Mouse (Mus musculus): ENCODE results near the gene Treml1. TPM values are rescaled to one million over a fixed set of nuclear protein-coding genes. Genes with fewer than 3 reads are reported as not detected.
"Not testable (repeated sequence)": the region's sequence is repeated elsewhere in the genome, so short reads cannot be mapped to it uniquely, and the experiment has no call there.

Treml1 gene
- polyA plus RNA-seq (2014; fragmentation: Nextera tagmentation; extraction: Ambion mirVana), result 1.0 and 2.4 TPM in 2 replicates

DNA sequence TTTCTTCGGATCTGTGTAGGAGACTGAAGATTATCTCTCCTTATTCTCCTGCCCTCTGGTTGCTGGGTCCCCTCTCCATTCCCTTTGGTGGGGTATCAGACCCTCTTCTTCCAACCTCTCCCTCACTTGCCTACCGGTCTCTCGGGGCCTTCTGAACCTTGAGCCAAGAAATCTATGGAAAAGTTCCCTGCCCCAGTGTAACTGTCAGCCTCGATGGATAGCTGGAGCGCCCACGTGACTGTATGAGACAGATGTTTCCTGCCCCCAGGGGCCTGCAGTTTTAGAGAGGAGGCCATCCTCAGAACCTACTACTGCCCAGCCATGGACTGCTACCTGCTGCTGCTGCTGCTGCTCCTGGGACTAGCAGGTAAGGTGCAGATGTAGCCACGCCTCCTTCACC is at the start of gene Treml1:
TSS of gene Treml1 (plus strand) at position 301 of the 400 bp plus-strand sequence.
- 78% methylated on average over 7 of the region's 7 CpGs for WGBS

DNA sequence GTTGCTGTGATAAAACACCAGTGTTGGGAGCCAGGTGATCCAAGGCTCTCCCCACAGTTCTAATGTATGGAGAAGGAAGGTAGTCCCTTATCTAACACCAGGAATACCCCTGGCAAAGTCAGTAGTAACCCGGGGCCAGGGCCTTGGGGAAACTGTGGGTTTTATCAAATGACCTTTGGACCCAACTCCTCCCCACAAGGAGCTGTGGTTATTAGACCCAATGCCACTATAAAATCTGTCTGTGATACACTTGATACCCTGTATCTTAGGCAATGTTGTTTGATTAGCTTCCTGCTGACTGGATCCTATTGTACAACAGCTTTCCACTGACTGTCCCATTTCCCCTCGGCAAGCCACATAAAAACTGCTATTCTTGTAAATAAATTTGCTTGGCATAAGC is 47.6 kb upstream of the Treml1 start:
- Histone ChIP-seq H3K9me3 (ENCODE audit: control insufficient read depth, low read length) (no peaks in the 10 kb centered on the region), H3K4me1 (ENCODE audit: control insufficient read depth in 2 of 2, insufficient read depth in 2 of 2, low read length in 2 of 2) (no peaks in the 10 kb centered on the region), H3K4me3 (ENCODE audit: control insufficient read depth in 1 of 2, insufficient read depth in 1 of 2, low read depth in 1 of 2, low read length in 2 of 2) (no peak overlapping the region), H3K36me3 (ENCODE audit: control insufficient read depth, insufficient read depth, low read length) (no peaks in the 10 kb centered on the region), H3K27me3 (ENCODE audit: control insufficient read depth, insufficient read depth, low read length) (no peaks in the 10 kb centered on the region), H3K4me2 (ENCODE audit: low read length) (no peak overlapping the region), H3K27ac (replicated peaks in 1 of 2; ENCODE audit: control insufficient read depth in 1 of 2, insufficient read depth in 1 of 2, low read depth in 2 of 2, low read length in 2 of 2) (no peak overlapping the region), H3K9ac (ENCODE audit: low read length) (no peak overlapping the region)
- no peak for ATAC-seq (ENCODE audit: insufficient number of reproducible peaks, insufficient read depth, low FRiP score, low read depth)
- 59% methylated on average over 2 of the region's 2 CpGs for WGBS

More for the DNA sequence above, at the start of gene Treml1:
- no peaks in the 10 kb centered on the region for H3K36me3 ChIP-seq (ENCODE audit: control insufficient read depth, insufficient read depth, low read length)
- ATAC-seq (ENCODE audit: insufficient number of reproducible peaks, insufficient read depth, low FRiP score, low read depth), result no peak
- no peak within 1 kb of the TSS for H3K4me2 ChIP-seq (ENCODE audit: low read length)
- H3K27ac ChIP-seq (replicated peaks in 1 of 2; ENCODE audit: control insufficient read depth in 1 of 2, insufficient read depth in 1 of 2, low read depth in 2 of 2, low read length in 2 of 2), result no peak within 1 kb of the TSS
- H3K4me1 ChIP-seq (ENCODE audit: control insufficient read depth in 2 of 2, insufficient read depth in 2 of 2, low read length in 2 of 2), result peaks cover 20 to 32% of the 10 kb centered on the region in 2 experiments
- H3K9me3 ChIP-seq (ENCODE audit: control insufficient read depth, low read length), result no peaks in the 10 kb centered on the region
- H3K9ac ChIP-seq (ENCODE audit: low read length), result no peak within 1 kb of the TSS
- no peaks in the 10 kb centered on the region for H3K27me3 ChIP-seq (ENCODE audit: control insufficient read depth, insufficient read depth, low read length)
- no peak within 1 kb of the TSS for H3K4me3 ChIP-seq (ENCODE audit: control insufficient read depth in 1 of 2, insufficient read depth in 1 of 2, low read depth in 1 of 2, low read length in 2 of 2)

DNA sequence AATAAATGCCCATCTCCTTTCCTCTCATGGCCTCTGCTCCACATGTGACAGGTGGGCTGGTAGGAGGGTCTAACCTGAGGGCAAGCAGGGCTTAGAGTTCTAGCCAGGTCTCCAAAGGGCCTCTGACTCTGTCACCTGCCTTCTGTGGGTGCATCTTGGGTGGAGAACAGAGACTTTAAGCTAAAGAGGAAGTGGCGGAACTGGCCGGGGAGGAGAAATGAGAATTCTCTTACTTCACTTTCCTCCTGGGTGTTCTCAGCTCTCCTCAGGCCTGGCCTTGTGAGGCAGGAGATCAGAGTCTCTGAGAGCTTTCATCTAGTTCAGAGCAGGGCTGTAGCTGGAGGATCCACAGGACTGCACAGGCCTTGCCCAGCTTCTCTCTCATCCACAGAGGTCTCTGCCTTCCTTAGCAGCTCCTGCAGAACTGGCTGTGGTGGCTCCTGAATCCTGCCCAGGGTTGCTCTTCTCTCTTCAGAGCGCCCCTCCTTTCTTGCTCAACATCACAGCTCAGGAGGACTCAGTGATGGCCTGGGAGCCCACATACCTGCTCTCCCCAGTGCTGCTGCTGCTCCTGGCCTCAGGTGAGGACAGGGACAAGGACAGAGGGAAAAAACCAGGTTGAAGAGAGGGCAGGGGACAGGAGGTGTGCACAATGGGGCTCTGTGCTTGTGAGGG is 43.7 kb upstream of the Treml1 start, which contains the start of gene B430306N03Rik:
TSS of gene B430306N03Rik (plus strand) at position 237 of the 675 bp plus-strand sequence.
- 80% methylated on average over 3 of the region's 3 CpGs for WGBS
- not testable (repeated sequence) for ATAC-seq (ENCODE audit: insufficient number of reproducible peaks, insufficient read depth, low FRiP score, low read depth); H3K36me3 ChIP-seq (ENCODE audit: control insufficient read depth, insufficient read depth, low read length)

DNA sequence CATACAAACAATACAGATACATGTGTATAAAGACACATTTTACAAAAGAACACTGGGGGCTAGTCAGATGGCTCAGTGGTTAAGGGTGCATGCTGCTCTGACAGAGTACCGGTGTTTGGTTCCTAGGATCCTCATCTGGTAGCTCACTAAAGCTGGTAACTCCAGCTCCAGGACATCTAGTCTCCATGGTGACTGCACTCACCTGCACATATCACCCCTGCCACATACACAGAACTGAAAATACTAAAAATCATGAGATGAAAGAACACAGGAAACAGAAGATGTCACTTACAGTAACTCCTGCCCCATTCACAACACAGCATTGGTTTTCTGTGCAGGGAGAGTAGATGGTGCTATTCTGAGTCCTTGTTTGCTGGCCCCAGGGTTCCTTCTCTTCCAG is 41.0 kb upstream of the Treml1 start:
- Histone ChIP-seq H3K36me3 (ENCODE audit: control insufficient read depth, insufficient read depth, low read length) (no peaks in the 10 kb centered on the region), H3K4me2 (ENCODE audit: low read length) (no peak overlapping the region), H3K4me1 (ENCODE audit: control insufficient read depth in 2 of 2, insufficient read depth in 2 of 2, low read length in 2 of 2) (no peaks in the 10 kb centered on the region), H3K9me3 (ENCODE audit: control insufficient read depth, low read length) (no peaks in the 10 kb centered on the region), H3K9ac (ENCODE audit: low read length) (no peak overlapping the region), H3K27ac (replicated peaks in 1 of 2; ENCODE audit: control insufficient read depth in 1 of 2, insufficient read depth in 1 of 2, low read depth in 2 of 2, low read length in 2 of 2) (no peak overlapping the region), H3K4me3 (ENCODE audit: control insufficient read depth in 1 of 2, insufficient read depth in 1 of 2, low read depth in 1 of 2, low read length in 2 of 2) (no peak overlapping the region), H3K27me3 (ENCODE audit: control insufficient read depth, insufficient read depth, low read length) (no peaks in the 10 kb centered on the region)
- WGBS, result 77% methylated on average over 1 of the region's 1 CpGs
- ATAC-seq (ENCODE audit: insufficient number of reproducible peaks, insufficient read depth, low FRiP score, low read depth), result no peak

More for the DNA sequence above, 43.7 kb upstream of the Treml1 start, which contains the start of gene B430306N03Rik:
- not testable (repeated sequence) for H3K9ac ChIP-seq (ENCODE audit: low read length); H3K27me3 ChIP-seq (ENCODE audit: control insufficient read depth, insufficient read depth, low read length); H3K4me1 ChIP-seq (ENCODE audit: control insufficient read depth in 2 of 2, insufficient read depth in 2 of 2, low read length in 2 of 2); H3K4me3 ChIP-seq (ENCODE audit: control insufficient read depth in 1 of 2, insufficient read depth in 1 of 2, low read depth in 1 of 2, low read length in 2 of 2); H3K4me2 ChIP-seq (ENCODE audit: low read length); H3K27ac ChIP-seq (replicated peaks in 1 of 2; ENCODE audit: control insufficient read depth in 1 of 2, insufficient read depth in 1 of 2, low read depth in 2 of 2, low read length in 2 of 2); H3K9me3 ChIP-seq (ENCODE audit: control insufficient read depth, low read length)

DNA sequence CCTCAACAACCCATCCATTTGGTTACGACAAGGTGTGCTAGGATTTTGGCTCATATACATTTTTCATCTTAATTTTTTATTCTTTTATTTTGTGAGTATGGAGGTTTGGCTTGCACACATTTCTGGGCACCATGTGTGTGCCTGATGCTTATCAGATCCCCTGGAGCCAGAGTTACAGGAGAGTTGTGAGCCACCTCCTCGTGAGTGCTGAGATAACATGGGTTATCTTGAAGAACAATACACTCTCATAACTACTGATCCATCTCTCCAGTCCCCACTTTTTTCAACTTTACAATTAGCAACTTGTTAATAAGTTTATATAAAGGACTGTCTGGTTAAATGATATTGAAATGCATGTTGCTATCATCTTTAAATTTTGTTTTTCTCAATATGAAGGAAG is 38.4 kb upstream of the Treml1 start:
- Histone ChIP-seq H3K36me3 (ENCODE audit: control insufficient read depth, insufficient read depth, low read length) (no peaks in the 10 kb centered on the region), H3K9ac (ENCODE audit: low read length) (no peak overlapping the region), H3K9me3 (ENCODE audit: control insufficient read depth, low read length) (no peaks in the 10 kb centered on the region), H3K27ac (replicated peaks in 1 of 2; ENCODE audit: control insufficient read depth in 1 of 2, insufficient read depth in 1 of 2, low read depth in 2 of 2, low read length in 2 of 2) (no peak overlapping the region), H3K4me3 (ENCODE audit: control insufficient read depth in 1 of 2, insufficient read depth in 1 of 2, low read depth in 1 of 2, low read length in 2 of 2) (no peak overlapping the region), H3K4me2 (ENCODE audit: low read length) (no peak overlapping the region), H3K4me1 (ENCODE audit: control insufficient read depth in 2 of 2, insufficient read depth in 2 of 2, low read length in 2 of 2) (no peaks in the 10 kb centered on the region), H3K27me3 (ENCODE audit: control insufficient read depth, insufficient read depth, low read length) (no peaks in the 10 kb centered on the region)
- no peak for ATAC-seq (ENCODE audit: insufficient number of reproducible peaks, insufficient read depth, low FRiP score, low read depth)
- WGBS, result 63% methylated on average over 2 of the region's 2 CpGs

DNA sequence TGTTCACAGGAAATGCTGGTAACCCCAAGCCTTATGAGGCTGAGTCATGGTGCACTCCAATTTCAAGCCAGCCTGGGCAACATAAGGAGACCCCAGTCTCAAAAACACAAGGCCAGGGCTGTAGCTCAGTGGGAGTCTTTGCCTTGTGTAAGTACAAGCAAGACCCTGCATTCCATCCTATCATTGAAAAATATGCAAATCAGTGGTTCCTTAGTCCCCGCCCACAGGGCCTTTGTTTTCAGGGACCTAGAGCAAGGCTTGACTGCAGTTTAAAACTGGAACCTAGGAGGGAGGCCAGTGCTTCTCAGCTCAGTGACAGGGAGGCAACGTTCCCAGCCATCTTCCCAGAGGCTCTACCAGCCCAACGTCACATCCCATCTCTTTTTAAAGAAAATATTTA is 36.5 kb upstream of the Treml1 start:
- ATAC-seq (ENCODE audit: insufficient number of reproducible peaks, insufficient read depth, low FRiP score, low read depth), result no peak
- no peaks in the 10 kb centered on the region for H3K9me3 ChIP-seq (ENCODE audit: control insufficient read depth, low read length)
- WGBS, result 74% methylated on average over 3 of the region's 3 CpGs

DNA sequence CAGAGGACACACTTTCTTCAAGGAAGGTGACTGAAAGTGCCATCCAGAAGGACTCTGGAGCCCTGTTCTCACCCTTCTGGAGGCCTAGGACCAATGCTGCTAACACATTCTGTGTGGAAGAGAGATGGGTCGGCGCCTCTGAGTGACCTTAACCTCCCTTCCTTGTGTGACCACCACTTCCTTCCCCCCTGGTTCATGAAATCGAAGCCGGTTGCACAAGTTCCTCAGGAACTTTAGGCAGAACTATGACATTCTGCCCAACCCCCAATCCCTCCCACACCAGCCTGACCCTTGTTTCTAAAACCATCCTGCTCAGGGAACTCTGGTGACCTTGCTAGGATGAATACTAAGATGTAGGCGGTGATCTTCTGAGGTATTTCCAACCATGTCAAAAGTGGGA is 35.5 kb upstream of the Treml1 start:
- Histone ChIP-seq H3K4me2 (ENCODE audit: low read length) (no peak overlapping the region), H3K9me3 (ENCODE audit: control insufficient read depth, low read length) (no peaks in the 10 kb centered on the region), H3K9ac (ENCODE audit: low read length) (no peak overlapping the region), H3K27me3 (ENCODE audit: control insufficient read depth, insufficient read depth, low read length) (no peaks in the 10 kb centered on the region), H3K4me3 (ENCODE audit: control insufficient read depth in 1 of 2, insufficient read depth in 1 of 2, low read depth in 1 of 2, low read length in 2 of 2) (no peak overlapping the region), H3K4me1 (ENCODE audit: control insufficient read depth in 2 of 2, insufficient read depth in 2 of 2, low read length in 2 of 2) (no peaks in the 10 kb centered on the region), H3K36me3 (ENCODE audit: control insufficient read depth, insufficient read depth, low read length) (no peaks in the 10 kb centered on the region), H3K27ac (replicated peaks in 1 of 2; ENCODE audit: control insufficient read depth in 1 of 2, insufficient read depth in 1 of 2, low read depth in 2 of 2, low read length in 2 of 2) (no peak overlapping the region)
- no peak for ATAC-seq (ENCODE audit: insufficient number of reproducible peaks, insufficient read depth, low FRiP score, low read depth)
- 89% methylated on average over 5 of the region's 5 CpGs for WGBS

More for the DNA sequence above, 36.5 kb upstream of the Treml1 start:
- H3K27me3 ChIP-seq (ENCODE audit: control insufficient read depth, insufficient read depth, low read length), result no peaks in the 10 kb centered on the region
- H3K36me3 ChIP-seq (ENCODE audit: control insufficient read depth, insufficient read depth, low read length), result no peaks in the 10 kb centered on the region
- H3K4me1 ChIP-seq (ENCODE audit: control insufficient read depth in 2 of 2, insufficient read depth in 2 of 2, low read length in 2 of 2), result no peaks in the 10 kb centered on the region
- no peak overlapping the region for H3K4me3 ChIP-seq (ENCODE audit: control insufficient read depth in 1 of 2, insufficient read depth in 1 of 2, low read depth in 1 of 2, low read length in 2 of 2)
- no peak overlapping the region for H3K9ac ChIP-seq (ENCODE audit: low read length)
- H3K4me2 ChIP-seq (ENCODE audit: low read length), result no peak overlapping the region
- H3K27ac ChIP-seq (replicated peaks in 1 of 2; ENCODE audit: control insufficient read depth in 1 of 2, insufficient read depth in 1 of 2, low read depth in 2 of 2, low read length in 2 of 2), result no peak overlapping the region

DNA sequence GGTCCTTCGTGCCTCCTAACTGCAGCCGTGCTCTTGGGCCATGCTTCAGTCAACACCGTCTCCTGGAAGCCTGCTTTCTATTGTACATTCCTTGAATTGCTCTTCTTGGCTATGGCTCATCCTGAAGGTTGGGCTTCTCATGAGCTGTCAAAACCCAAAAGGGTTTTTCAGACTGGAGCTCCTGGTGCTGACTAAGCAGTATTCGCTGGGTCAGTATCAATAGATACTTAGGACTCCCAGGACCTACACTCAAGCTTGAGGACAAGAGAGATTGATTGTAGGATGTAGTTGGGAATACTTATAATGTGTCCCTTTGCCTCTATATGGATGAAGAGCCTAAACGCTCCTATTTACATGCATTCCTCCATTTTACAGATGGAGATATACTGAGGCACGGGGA is 34.6 kb upstream of the Treml1 start:
- ATAC-seq (ENCODE audit: insufficient number of reproducible peaks, insufficient read depth, low FRiP score, low read depth), result no peak
- Histone ChIP-seq H3K9ac (ENCODE audit: low read length) (no peak overlapping the region), H3K4me2 (ENCODE audit: low read length) (no peak overlapping the region), H3K4me3 (ENCODE audit: control insufficient read depth in 1 of 2, insufficient read depth in 1 of 2, low read depth in 1 of 2, low read length in 2 of 2) (no peak overlapping the region), H3K36me3 (ENCODE audit: control insufficient read depth, insufficient read depth, low read length) (no peaks in the 10 kb centered on the region), H3K4me1 (ENCODE audit: control insufficient read depth in 2 of 2, insufficient read depth in 2 of 2, low read length in 2 of 2) (no peaks in the 10 kb centered on the region), H3K27ac (replicated peaks in 1 of 2; ENCODE audit: control insufficient read depth in 1 of 2, insufficient read depth in 1 of 2, low read depth in 2 of 2, low read length in 2 of 2) (no peak overlapping the region), H3K9me3 (ENCODE audit: control insufficient read depth, low read length) (no peaks in the 10 kb centered on the region), H3K27me3 (ENCODE audit: control insufficient read depth, insufficient read depth, low read length) (no peaks in the 10 kb centered on the region)
- 84% methylated on average over 6 of the region's 6 CpGs for WGBS
